Mouse (Mus musculus): ENCODE results near the gene Tex13a. TPM values are rescaled to one million over a fixed set of nuclear protein-coding genes. Genes with fewer than 3 reads are reported as not detected.

The Tex13a gene
- not detected in 2 replicates for polyA plus RNA-seq (2016; fragmentation: Nextera tagmentation; extraction: Ambion mirVana)

DNA sequence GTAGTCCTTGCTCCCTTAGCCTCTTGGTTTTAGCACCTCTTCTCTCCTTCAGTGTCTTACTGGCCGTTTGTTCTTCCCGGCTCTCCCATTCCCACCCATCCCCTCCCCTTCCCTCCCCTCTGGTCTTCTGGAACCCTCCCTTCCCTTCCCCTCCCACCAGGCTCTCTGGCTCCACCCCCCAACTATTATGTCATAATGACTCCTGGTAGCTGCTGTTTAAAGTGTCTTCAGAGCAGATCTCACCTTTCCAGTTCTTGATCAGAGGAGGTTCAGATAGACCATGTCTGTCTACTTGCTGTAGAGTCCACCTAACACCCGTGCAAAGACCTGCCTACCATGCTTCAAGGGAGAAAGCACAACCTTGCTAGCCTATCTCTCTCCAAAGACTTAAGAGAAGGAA is at the start of gene Tex13a:
Tex13a (minus strand) TSS at position 101 of the 400 bp plus-strand sequence.
- no peak for DNase-seq (ENCODE audit: low spot score)
- no peak within 1 kb of the TSS for H3K4me3 ChIP-seq
- H3K27me3 ChIP-seq (replicated peaks; ENCODE audit: low read depth, poor library complexity, severe bottlenecking), result peaks cover 44% of the 10 kb centered on the region
- H3K4me1 ChIP-seq, result no peaks in the 10 kb centered on the region
- H3K27ac ChIP-seq (replicated peaks), result no peak within 1 kb of the TSS
- no peaks in the 10 kb centered on the region for H3K9me3 ChIP-seq
- no peaks in the 10 kb centered on the region for H3K36me3 ChIP-seq (replicated peaks)
- 85% methylated on average over 3 of the region's 3 CpGs for WGBS

DNA sequence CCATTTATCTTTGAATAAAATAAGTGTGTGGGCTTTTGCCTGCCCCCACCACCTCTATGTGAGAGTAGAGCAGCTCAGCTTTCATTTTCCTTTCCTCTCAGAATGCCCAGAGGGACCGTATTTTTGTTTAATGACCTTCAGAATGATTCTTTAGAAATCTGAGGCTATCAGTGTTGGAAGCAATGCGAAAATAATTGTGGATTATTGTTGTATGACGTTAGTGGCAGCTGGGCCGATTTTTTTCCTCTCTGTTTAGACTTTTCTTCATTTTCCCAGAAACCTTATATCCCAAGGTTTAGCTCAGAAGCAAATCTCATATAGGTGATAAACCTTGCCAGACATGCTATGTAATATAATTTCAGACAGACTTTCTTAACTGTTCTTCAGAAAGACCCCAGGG is 25.2 kb upstream of the Tex13a start:
- Histone ChIP-seq H3K27me3 (replicated peaks; ENCODE audit: low read depth, poor library complexity, severe bottlenecking) (peaks cover 9% of the 10 kb centered on the region; the same call in 1 of the 2 replicates), H3K36me3 (replicated peaks) (no peaks in the 10 kb centered on the region), H3K27ac (replicated peaks) (no peak overlapping the region), H3K4me3 (no peak overlapping the region), H3K9me3 (no peaks in the 10 kb centered on the region), H3K4me1 (no peaks in the 10 kb centered on the region)
- 55% methylated on average over 4 of the region's 4 CpGs for WGBS
- DNase-seq (ENCODE audit: low spot score), result no peak

DNA sequence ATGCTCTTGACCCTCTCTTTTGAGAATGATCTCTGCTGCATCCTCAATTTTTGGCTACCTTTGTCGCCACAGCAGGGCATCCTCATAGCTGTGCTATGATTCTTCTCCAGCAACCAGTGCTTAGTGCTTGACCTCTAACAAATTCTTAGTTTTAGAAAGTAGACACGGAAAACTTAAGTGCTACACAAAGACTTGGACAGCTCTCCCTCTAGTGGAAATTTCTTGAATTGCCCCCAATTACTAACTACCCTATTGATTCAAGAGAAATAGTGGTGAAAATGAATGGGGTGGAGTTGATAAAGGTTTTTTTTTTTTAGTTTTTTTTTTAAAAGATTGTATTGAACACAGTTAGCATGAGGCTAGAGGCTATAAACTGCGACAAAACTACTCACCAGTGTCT is 39.2 kb downstream of the Tex13a start:
- H3K27ac ChIP-seq (replicated peaks), result no peak overlapping the region
- WGBS, result 15% methylated on average over 3 of the region's 3 CpGs
- H3K27me3 ChIP-seq (replicated peaks; ENCODE audit: low read depth, poor library complexity, severe bottlenecking), result no peaks in the 10 kb centered on the region; the same call in none of the 2 replicates
- peak; percentile 6 for DNase-seq (ENCODE audit: low spot score)
- no peak overlapping the region for H3K4me3 ChIP-seq
- H3K4me1 ChIP-seq, result no peaks in the 10 kb centered on the region
- H3K9me3 ChIP-seq, result no peaks in the 10 kb centered on the region
- no peaks in the 10 kb centered on the region for H3K36me3 ChIP-seq (replicated peaks)

Measured in embryonic facial prominence, embryonic 10.5 days (tissue).